Mouse (Mus musculus) kidney, embryonic 15.5 days (tissue): Measurements from ENCODE around the gene Suclg2. TPM values are rescaled to one million over a fixed set of nuclear protein-coding genes. Genes with fewer than 3 reads are reported as not detected.

ENCODE experiments used
- ATAC-seq: fragments of 200-750 bp; cut with Nextera tagmentation; replicated peaks from 2 replicates; pipeline ENCODE4 v1.8.0; 2017; ENCODE audit warnings: moderate TSS enrichment; ENCODE audit not compliant: low FRiP score
- H3K27ac ChIP-seq: fragments of 300-500 bp; sonication (generic); 2 replicates; pipeline ENCODE4 v1.5.1; 2015; ENCODE audit warnings: mild to moderate bottlenecking, inconsistent platforms
- H3K27me3 ChIP-seq: fragments of 300-500 bp; sonication (generic); 2 replicates; pipeline ENCODE4 v1.6.1; 2015; ENCODE audit warnings: inconsistent platforms
- H3K36me3 ChIP-seq: fragments of 300-500 bp; sonication (generic); 2 replicates; pipeline ENCODE4 v1.6.1; 2015; ENCODE audit warnings: inconsistent platforms
- H3K4me1 ChIP-seq: fragments of 300-500 bp; sonication (generic); 2 replicates; pipeline ENCODE4 v1.6.1; 2015; ENCODE audit warnings: inconsistent platforms
- H3K4me2 ChIP-seq: fragments of 300-500 bp; sonication (generic); 2 replicates; pipeline ENCODE4 v1.6.1; 2015; ENCODE audit warnings: moderate library complexity, mild to moderate bottlenecking, inconsistent platforms
- H3K4me3 ChIP-seq: fragments of 300-500 bp; sonication (generic); replicated peaks from 2 replicates; pipeline ENCODE4 v1.5.1; 2015; ENCODE audit warnings: mild to moderate bottlenecking, inconsistent platforms
- H3K9ac ChIP-seq: fragments of 300-500 bp; sonication (generic); 2 replicates; pipeline ENCODE4 v1.6.1; 2015; ENCODE audit warnings: mild to moderate bottlenecking, inconsistent platforms
- H3K9me3 ChIP-seq: fragments of 300-500 bp; sonication (generic); replicated peaks from 2 replicates; pipeline ENCODE4 v1.6.1; 2016; ENCODE audit warnings: inconsistent platforms
- WGBS: fragments of 180-500 bp; shearing (Covaris S2); methylation state at CpG from one replicate; pipeline ENCODE4 v1.1.7; 2015; ENCODE audit warnings: mixed read lengths; 5-methylcytosine and 5-hydroxymethylcytosine counted together
- polyA plus RNA-seq: library from polyadenylated mRNA; unstranded; fragments of >200 nt; fragmentation: Nextera tagmentation; extraction: Ambion mirVana; gene quantifications from 2 replicates; pipeline ENCODE4 v1.2.1, GENCODE M21; 2015

The Suclg2 gene
- polyA plus RNA-seq, 1 experiment from 2014 or later, result 113 TPM

DNA sequence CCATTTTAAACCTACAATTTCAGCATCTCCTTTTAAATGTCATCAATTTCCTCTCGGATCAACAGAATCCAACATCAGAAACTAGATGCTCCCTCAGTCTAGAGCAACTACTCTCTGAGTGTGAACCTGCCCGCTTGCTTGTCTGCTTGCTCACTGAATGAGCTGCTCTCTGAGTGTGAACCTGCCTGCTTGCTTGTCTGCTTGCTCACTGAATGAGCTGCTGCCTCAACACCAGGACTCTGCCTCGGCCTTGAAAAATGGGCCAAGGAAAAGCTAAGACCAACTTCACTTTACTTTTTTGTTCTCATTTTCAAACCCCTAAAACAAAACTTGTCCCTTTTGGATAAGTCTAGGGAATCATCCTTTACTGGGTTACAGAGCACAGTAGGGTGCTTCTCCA is 64.9 kb downstream of the Suclg2 start:
- WGBS, result 92% methylated on average over 3 of the region's 3 CpGs
- H3K9me3 ChIP-seq, result no peaks in the 10 kb centered on the region

DNA sequence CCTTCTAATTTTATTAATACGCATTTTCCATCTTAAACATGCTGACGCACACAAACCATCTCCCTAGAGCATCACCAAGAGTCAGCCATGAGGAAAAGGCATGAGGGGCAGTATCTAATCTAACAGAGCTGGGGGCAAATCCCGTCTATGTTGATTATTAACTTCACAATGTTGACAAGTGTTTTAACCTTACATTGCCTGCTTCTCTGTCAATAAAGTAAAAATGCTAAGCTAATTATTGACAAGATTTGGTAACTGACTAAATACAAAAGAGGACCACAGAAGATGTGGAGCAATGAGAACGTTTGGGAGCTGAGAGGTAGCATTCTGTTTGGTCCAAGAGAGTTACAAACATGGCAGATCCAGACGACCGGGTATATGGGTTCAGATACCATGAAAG is 65.8 kb downstream of the Suclg2 start:
- Histone ChIP-seq H3K27me3 (no peaks in the 10 kb centered on the region), H3K4me1 (peaks cover 22% of the 10 kb centered on the region), H3K4me2 (no peak overlapping the region), H3K36me3 (peaks cover 21% of the 10 kb centered on the region), H3K4me3 (no peak overlapping the region), H3K9me3 (no peaks in the 10 kb centered on the region), H3K27ac (no peak overlapping the region), H3K9ac (no peak overlapping the region)
- WGBS, result 72% methylated on average over 6 of the region's 6 CpGs
- ATAC-seq, result no peak

More for the DNA sequence above, 64.9 kb downstream of the Suclg2 start:
- ATAC-seq, result no peak
- Histone ChIP-seq H3K4me3 (no peak overlapping the region), H3K4me2 (no peak overlapping the region), H3K4me1 (peaks cover 22% of the 10 kb centered on the region), H3K27ac (no peak overlapping the region), H3K36me3 (peaks cover 23% of the 10 kb centered on the region), H3K27me3 (no peaks in the 10 kb centered on the region), H3K9ac (no peak overlapping the region)

GRCm38 (mm10) chr6:95651391-95651876 is 67.2 kb downstream of the Suclg2 start:
- H3K4me1 ChIP-seq, result peaks cover 22% of the 10 kb centered on the region
- WGBS, result 43% methylated on average over 6 of the region's 6 CpGs
- 0 out of 2 replicates have a peak, but pooled peaks have one; percentile 50 for ATAC-seq
- H3K9ac ChIP-seq, result no peak overlapping the region
- H3K27ac ChIP-seq, result 0 out of 2 replicates have a peak overlapping the region, but pooled peaks have one; percentile 0
- H3K4me2 ChIP-seq, result no peak overlapping the region
- no peaks in the 10 kb centered on the region for H3K9me3 ChIP-seq
- no peak overlapping the region for H3K4me3 ChIP-seq
- peaks cover 18% of the 10 kb centered on the region for H3K36me3 ChIP-seq
- H3K27me3 ChIP-seq, result no peaks in the 10 kb centered on the region

- 31% methylated on average over 13 of the region's 13 CpGs for WGBS
- H3K27me3 ChIP-seq, result no peaks in the 10 kb centered on the region
- no peak overlapping the region for H3K4me2 ChIP-seq
- H3K27ac ChIP-seq, result peak overlapping the region; percentile 13; the same call in 1 of the 2 replicates
- H3K9me3 ChIP-seq, result no peaks in the 10 kb centered on the region
- H3K4me3 ChIP-seq, result no peak overlapping the region
- peak; percentile 70; the same call in 1 of the 2 replicates for ATAC-seq
- H3K9ac ChIP-seq, result no peak overlapping the region
- peaks cover 22% of the 10 kb centered on the region for H3K4me1 ChIP-seq
- peaks cover 16% of the 10 kb centered on the region for H3K36me3 ChIP-seq
Measured at GRCm38 (mm10) chr6:95650082-95650722, 68.4 kb downstream of the Suclg2 start.

- H3K27me3 ChIP-seq, result no peaks in the 10 kb centered on the region
- no peak for ATAC-seq
- WGBS, result 82% methylated on average over 10 of the region's 10 CpGs
- no peak overlapping the region for H3K4me2 ChIP-seq
- H3K4me3 ChIP-seq, result no peak overlapping the region
- H3K4me1 ChIP-seq, result peaks cover 22% of the 10 kb centered on the region
- H3K9me3 ChIP-seq, result no peaks in the 10 kb centered on the region
- H3K9ac ChIP-seq, result no peak overlapping the region
- no peak overlapping the region for H3K27ac ChIP-seq
- peaks cover 9% of the 10 kb centered on the region for H3K36me3 ChIP-seq
Measured at GRCm38 (mm10) chr6:95649123-95649663, 69.4 kb downstream of the Suclg2 start.

DNA sequence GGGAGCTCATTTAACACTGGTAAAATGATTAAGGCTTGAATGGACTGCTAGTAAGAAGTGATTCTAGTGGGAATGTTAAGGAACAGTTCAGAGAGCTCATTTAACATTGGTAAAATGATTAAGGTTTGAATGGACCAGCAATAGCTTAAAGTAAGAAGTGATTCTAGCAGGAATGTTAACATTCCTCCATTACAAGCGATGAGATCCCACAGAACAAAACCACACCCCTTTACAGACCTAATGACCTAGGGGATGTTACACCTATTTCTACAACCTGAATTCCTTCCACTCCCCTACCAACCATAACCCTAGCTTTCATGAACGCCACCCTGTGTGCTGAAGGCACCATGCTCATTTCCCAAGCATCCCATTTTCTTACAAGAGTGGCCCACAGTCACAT is 81.2 kb downstream of the Suclg2 start:
- 86% methylated on average over 2 of the region's 2 CpGs for WGBS
- Histone ChIP-seq H3K4me2 (no peak overlapping the region), H3K27me3 (no peaks in the 10 kb centered on the region), H3K4me3 (no peak overlapping the region), H3K36me3 (no peaks in the 10 kb centered on the region), H3K4me1 (0 out of 2 replicates have a peak, but pooled peaks cover 8% of the 10 kb centered on the region), H3K27ac (no peak overlapping the region), H3K9me3 (no peaks in the 10 kb centered on the region), H3K9ac (no peak overlapping the region)
- ATAC-seq, result no peak

- Histone ChIP-seq H3K27ac (no peak overlapping the region), H3K9ac (no peak overlapping the region), H3K9me3 (no peaks in the 10 kb centered on the region), H3K36me3 (no peaks in the 10 kb centered on the region), H3K4me2 (no peak overlapping the region), H3K4me3 (no peak overlapping the region), H3K27me3 (no peaks in the 10 kb centered on the region), H3K4me1 (0 out of 2 replicates have a peak, but pooled peaks cover 8% of the 10 kb centered on the region)
- 38% methylated on average over 2 of the region's 2 CpGs for WGBS
- no peak for ATAC-seq
Measured at GRCm38 (mm10) chr6:95635411-95635810, 83.2 kb downstream of the Suclg2 start.

DNA sequence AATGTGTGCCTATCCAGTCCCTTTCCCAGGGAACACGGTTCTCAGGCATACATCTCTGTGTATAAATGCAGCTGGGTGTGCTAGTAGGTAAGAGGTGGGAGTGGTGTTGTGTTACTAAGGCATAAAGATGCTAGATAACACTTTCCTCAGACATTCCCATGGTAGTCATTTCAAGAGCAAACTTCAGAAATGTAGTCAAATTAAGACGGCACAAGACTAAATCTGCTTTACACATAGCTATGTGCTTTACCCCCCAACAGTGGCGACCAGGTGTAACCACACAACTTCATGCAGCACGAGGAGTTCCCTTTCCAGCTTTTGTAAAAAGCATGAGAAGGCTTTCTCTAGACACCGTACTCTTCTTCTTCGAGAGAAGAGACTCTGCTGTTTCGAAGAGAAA is 89.5 kb downstream of the Suclg2 start:
- H3K4me2 ChIP-seq, result no peak overlapping the region
- H3K4me3 ChIP-seq, result no peak overlapping the region
- H3K4me1 ChIP-seq, result no peaks in the 10 kb centered on the region
- no peaks in the 10 kb centered on the region for H3K27me3 ChIP-seq
- H3K27ac ChIP-seq, result no peak overlapping the region
- no peaks in the 10 kb centered on the region for H3K36me3 ChIP-seq
- no peak for ATAC-seq
- H3K9me3 ChIP-seq, result no peaks in the 10 kb centered on the region
- 93% methylated on average over 7 of the region's 7 CpGs for WGBS
- no peak overlapping the region for H3K9ac ChIP-seq

GRCm38 (mm10) chr6:95621821-95622220 is 96.8 kb downstream of the Suclg2 start:
- Histone ChIP-seq H3K27me3 (no peaks in the 10 kb centered on the region), H3K4me2 (no peak overlapping the region), H3K4me3 (no peak overlapping the region), H3K36me3 (no peaks in the 10 kb centered on the region), H3K9ac (no peak overlapping the region), H3K9me3 (no peaks in the 10 kb centered on the region), H3K4me1 (0 out of 2 replicates have a peak, but pooled peaks cover 4% of the 10 kb centered on the region), H3K27ac (no peak overlapping the region)
- no peak for ATAC-seq
- WGBS, result 85% methylated on average over 2 of the region's 2 CpGs

DNA sequence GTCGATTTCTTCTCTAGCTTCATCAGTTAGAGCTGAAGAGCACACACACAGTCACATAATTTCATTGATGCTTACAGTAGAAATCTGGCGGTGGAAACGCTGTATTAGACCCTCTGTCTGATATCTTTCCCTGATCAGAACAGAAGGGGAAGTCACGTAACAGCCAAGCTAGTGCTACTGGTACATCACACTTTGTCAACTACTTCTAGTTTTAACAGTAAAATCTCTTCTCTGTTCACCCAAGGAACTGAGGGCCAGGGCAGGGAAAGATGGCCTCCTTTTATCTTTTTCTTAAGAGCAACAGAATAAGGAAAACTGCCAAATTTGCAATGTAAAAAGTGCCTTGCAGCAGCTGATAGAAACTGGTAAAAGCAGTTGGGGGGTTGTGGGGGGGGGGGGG is 97.8 kb downstream of the Suclg2 start:
- H3K4me3 ChIP-seq, result no peak overlapping the region
- H3K4me1 ChIP-seq, result 0 out of 2 replicates have a peak, but pooled peaks cover 4% of the 10 kb centered on the region
- no peaks in the 10 kb centered on the region for H3K9me3 ChIP-seq
- H3K27me3 ChIP-seq, result no peaks in the 10 kb centered on the region
- ATAC-seq, result no peak
- no peak overlapping the region for H3K9ac ChIP-seq
- no peak overlapping the region for H3K27ac ChIP-seq
- no peak overlapping the region for H3K4me2 ChIP-seq
- no peaks in the 10 kb centered on the region for H3K36me3 ChIP-seq
- WGBS, result 85% methylated on average over 4 of the region's 4 CpGs

GRCm38 (mm10) chr6:95619817-95620216 is 98.8 kb downstream of the Suclg2 start:
- Histone ChIP-seq H3K27ac (no peak overlapping the region), H3K4me2 (no peak overlapping the region), H3K9ac (no peak overlapping the region), H3K27me3 (no peaks in the 10 kb centered on the region), H3K36me3 (no peaks in the 10 kb centered on the region), H3K4me1 (0 out of 2 replicates have a peak, but pooled peaks cover 4% of the 10 kb centered on the region), H3K9me3 (no peaks in the 10 kb centered on the region), H3K4me3 (no peak overlapping the region)
- ATAC-seq, result no peak

DNA sequence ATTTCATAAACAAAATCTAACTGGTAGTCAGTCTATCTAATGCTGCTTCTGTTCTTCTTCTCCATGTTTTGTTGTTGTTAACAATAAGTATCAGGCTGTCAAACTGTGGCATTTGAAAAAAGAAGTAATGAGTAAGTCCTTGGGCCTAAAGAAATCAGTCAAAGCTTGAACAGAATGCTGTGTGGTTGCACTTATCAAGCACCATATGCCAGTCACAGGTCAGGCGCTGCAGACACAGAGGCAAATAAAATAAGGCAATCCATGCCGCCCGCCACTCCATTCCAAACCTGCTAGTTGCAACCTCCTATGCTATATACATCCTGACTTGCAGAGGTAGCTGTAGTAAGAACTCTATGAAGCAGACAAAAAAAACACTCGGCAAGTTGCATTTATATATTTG is 100.2 kb downstream of the Suclg2 start:
- H3K36me3 ChIP-seq, result no peaks in the 10 kb centered on the region
- H3K4me2 ChIP-seq, result no peak overlapping the region
- ATAC-seq, result no peak
- WGBS, result 88% methylated on average over 4 of the region's 4 CpGs
- no peaks in the 10 kb centered on the region for H3K9me3 ChIP-seq
- H3K4me3 ChIP-seq, result no peak overlapping the region
- no peak overlapping the region for H3K9ac ChIP-seq
- H3K27ac ChIP-seq, result no peak overlapping the region
- H3K4me1 ChIP-seq, result 0 out of 2 replicates have a peak, but pooled peaks cover 4% of the 10 kb centered on the region
- no peaks in the 10 kb centered on the region for H3K27me3 ChIP-seq
